Mouse (Mus musculus): ENCODE measurements around the gene Cstf3. TPM values are rescaled to one million over a fixed set of nuclear protein-coding genes. Genes with fewer than 3 reads are reported as not detected.

The Cstf3 gene
- polyA plus RNA-seq, 1 experiment from 2014 or later: 91.1 TPM

DNA sequence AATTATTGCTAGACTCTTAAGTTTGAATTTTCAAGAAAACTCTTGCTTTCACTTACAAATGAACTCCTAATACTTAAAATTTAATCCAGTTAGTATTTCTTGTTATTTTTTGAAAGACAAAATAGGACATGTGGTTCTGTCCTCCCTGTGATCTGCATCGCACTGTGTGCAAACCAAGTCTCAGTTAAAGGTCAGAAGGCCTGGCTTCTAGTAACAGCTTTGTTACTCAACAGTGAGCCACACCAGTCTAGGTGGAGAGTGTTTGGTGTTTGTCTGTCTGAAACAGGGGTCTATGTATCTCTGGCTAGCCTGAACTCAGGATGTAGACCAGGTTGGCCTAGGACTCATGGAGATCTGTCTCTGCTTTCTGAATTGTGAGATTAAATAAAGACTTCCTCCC lies 68.3 kb downstream of the Cstf3 start:
- no peak for ATAC-seq (ENCODE audit: insufficient read depth, low FRiP score, low TSS enrichment)
- Histone ChIP-seq H3K27me3 (ENCODE audit: control insufficient read depth, insufficient read depth, low read length) (no peaks in the 10 kb centered on the region), H3K4me2 (ENCODE audit: low read depth) (no peak overlapping the region), H3K36me3 (ENCODE audit: control insufficient read depth, insufficient read depth, low read length) (no peaks in the 10 kb centered on the region; the same call in 1 of the 2 replicates), H3K9ac (ENCODE audit: low read length) (no peak overlapping the region), H3K4me3 (ENCODE audit: low read depth, low read length) (no peak overlapping the region), H3K4me1 (ENCODE audit: control insufficient read depth, insufficient read depth, low read length) (no peaks in the 10 kb centered on the region), H3K9me3 (ENCODE audit: control insufficient read depth, low read length) (no peaks in the 10 kb centered on the region), H3K27ac (ENCODE audit: low read depth, low read length) (no peak overlapping the region)
- no peak for DNase-seq (ENCODE audit: low spot score)
- WGBS: 96% methylated on average over 1 of the region's 1 CpGs

DNA sequence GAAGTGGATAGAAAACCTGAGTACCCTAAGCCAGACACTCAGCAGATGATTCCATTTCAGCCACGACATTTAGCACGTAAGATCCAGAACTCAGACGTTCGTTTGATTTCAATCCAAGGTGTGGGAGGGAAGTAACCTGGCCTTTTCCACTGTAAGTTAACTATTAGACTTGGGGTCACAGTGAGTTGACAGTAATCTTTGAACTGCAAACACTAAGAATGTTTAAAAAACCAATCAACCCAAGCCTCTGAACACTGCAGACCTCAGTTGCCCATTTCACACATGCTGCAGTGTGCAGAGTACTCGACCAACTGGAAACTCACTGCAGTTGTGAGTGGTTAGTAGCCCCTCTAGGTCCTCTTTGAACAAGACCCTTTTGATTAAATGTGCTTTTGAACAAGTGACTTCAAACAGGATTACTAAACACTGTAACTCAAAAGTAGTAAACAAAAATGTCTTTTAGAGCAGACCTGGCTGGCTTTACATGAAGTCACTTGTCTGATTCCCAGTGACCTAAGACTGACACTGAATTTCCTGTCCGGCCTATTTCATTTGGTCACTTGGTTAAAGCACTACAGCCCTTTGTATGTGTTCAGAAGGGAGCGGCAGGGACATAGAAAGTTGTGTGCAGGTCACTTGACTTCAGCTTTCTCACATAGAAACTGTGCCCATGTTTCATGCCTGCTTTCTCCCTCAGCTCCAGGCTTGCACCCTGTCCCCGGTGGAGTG lies 73.2 kb downstream of the Cstf3 start:
- 92% methylated on average over 8 of the region's 8 CpGs for WGBS
- H3K4me3 ChIP-seq (ENCODE audit: low read depth, low read length): no peak overlapping the region
- DNase-seq (ENCODE audit: low spot score) (no peak), ATAC-seq (ENCODE audit: insufficient read depth, low FRiP score, low TSS enrichment) (no peak)
- H3K27ac ChIP-seq (ENCODE audit: low read depth, low read length): no peak overlapping the region
- no peaks in the 10 kb centered on the region for H3K9me3 ChIP-seq (ENCODE audit: control insufficient read depth, low read length)
- no peaks in the 10 kb centered on the region for H3K4me1 ChIP-seq (ENCODE audit: control insufficient read depth, insufficient read depth, low read length)
- peaks cover 12% of the 10 kb centered on the region for H3K36me3 ChIP-seq (ENCODE audit: control insufficient read depth, insufficient read depth, low read length)
- H3K9ac ChIP-seq (ENCODE audit: low read length): no peak overlapping the region
- no peak overlapping the region for H3K4me2 ChIP-seq (ENCODE audit: low read depth)
- H3K27me3 ChIP-seq (ENCODE audit: control insufficient read depth, insufficient read depth, low read length): no peaks in the 10 kb centered on the region

DNA sequence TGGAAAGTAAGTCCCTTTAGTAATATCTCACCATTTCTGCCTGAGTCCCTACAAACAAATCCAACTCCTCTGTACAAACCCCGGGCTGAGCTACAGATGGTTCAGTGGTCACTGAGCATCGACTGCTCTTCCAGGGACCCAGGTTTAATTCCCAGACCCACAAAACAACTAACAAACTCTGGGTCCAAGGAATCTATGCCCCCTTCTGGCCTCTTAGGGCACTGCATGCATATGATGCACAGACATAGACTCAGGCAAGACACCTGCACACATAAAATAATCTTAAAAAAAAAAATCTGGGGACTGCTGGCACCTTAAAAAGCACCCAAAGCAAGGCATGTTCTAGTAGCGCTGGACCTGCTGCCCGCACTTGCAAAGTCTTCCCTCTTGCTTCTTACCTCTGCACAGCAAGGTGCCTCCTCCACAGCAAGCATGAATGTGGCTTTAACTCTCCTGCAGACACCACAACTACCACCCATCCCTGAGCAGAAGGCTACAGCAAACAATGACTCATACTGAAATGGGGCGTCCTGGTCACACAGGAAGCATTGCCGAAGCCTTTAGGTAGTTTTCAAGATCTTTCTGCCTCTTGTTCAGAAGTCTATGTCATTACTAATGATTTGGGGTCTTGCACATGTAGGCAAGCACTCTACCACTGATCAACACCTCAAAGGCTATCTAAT lies 78.9 kb downstream of the Cstf3 start:
- Histone ChIP-seq H3K27ac (ENCODE audit: low read depth, low read length) (no peak overlapping the region), H3K4me2 (ENCODE audit: low read depth) (no peak overlapping the region), H3K4me1 (ENCODE audit: control insufficient read depth, insufficient read depth, low read length) (0 out of 2 replicates have a peak, but pooled peaks cover 2% of the 10 kb centered on the region), H3K4me3 (ENCODE audit: low read depth, low read length) (no peak overlapping the region), H3K9ac (ENCODE audit: low read length) (no peak overlapping the region), H3K36me3 (ENCODE audit: control insufficient read depth, insufficient read depth, low read length) (peaks cover 6% of the 10 kb centered on the region), H3K9me3 (ENCODE audit: control insufficient read depth, low read length) (no peaks in the 10 kb centered on the region), H3K27me3 (ENCODE audit: control insufficient read depth, insufficient read depth, low read length) (no peaks in the 10 kb centered on the region)
- WGBS: 86% methylated on average over 6 of the region's 6 CpGs
- ATAC-seq (ENCODE audit: insufficient read depth, low FRiP score, low TSS enrichment): no peak
- no peak for DNase-seq (ENCODE audit: low spot score)

DNA sequence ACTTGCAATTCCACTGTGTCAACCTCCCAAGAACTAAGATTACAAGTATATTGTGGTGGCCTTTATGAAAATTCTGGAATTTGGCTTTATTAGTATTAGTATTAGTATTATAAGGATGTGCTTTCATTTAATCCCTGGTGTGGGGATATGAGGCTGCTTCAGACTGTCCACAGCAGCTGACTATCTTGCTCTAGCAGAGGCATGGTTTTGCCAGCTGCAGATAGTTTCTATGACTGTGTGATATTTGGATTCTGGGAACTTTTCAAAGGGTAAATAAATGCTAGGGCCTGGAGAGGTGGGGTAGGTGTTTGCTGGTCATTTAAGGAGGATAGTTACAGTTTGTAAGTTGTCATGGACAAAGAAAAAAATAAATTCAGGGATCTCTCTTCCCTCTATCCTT lies 81.4 kb downstream of the Cstf3 start:
- no peaks in the 10 kb centered on the region for H3K9me3 ChIP-seq (ENCODE audit: control insufficient read depth, low read length)
- H3K4me2 ChIP-seq (ENCODE audit: low read depth): no peak overlapping the region
- no peaks in the 10 kb centered on the region for H3K27me3 ChIP-seq (ENCODE audit: control insufficient read depth, insufficient read depth, low read length)
- no peak overlapping the region for H3K9ac ChIP-seq (ENCODE audit: low read length)
- no peaks in the 10 kb centered on the region for H3K36me3 ChIP-seq (ENCODE audit: control insufficient read depth, insufficient read depth, low read length)
- ATAC-seq (ENCODE audit: insufficient read depth, low FRiP score, low TSS enrichment): no peak
- DNase-seq (ENCODE audit: low spot score): no peak
- H3K27ac ChIP-seq (ENCODE audit: low read depth, low read length): no peak overlapping the region
- 0 out of 2 replicates have a peak, but pooled peaks cover 2% of the 10 kb centered on the region for H3K4me1 ChIP-seq (ENCODE audit: control insufficient read depth, insufficient read depth, low read length)
- no peak overlapping the region for H3K4me3 ChIP-seq (ENCODE audit: low read depth, low read length)

DNA sequence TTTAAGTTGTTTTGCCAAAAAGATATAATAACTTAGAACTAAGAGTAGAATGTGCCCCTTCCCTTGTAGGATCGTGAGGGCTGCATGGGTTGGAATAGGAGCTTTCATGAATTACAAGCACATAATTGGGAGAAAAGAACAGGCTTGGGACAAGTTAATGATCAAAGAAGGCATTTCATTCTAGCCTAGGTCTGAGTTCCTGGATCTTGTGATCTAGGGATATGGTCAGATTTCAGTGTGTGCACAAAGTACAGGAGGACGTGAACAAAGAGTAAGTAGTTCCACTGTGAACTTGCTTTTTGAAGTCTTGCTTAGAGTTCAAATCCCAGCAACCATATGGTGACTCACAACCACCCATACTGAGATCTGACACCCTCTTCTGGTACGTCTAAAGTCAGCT lies 87.0 kb downstream of the Cstf3 start:
- no peak overlapping the region for H3K4me3 ChIP-seq (ENCODE audit: low read depth, low read length)
- H3K9me3 ChIP-seq (ENCODE audit: control insufficient read depth, low read length): no peaks in the 10 kb centered on the region
- H3K27ac ChIP-seq (ENCODE audit: low read depth, low read length): no peak overlapping the region
- 83% methylated on average over 3 of the region's 3 CpGs for WGBS
- H3K4me2 ChIP-seq (ENCODE audit: low read depth): no peak overlapping the region
- DNase-seq (ENCODE audit: low spot score) (no peak), ATAC-seq (ENCODE audit: insufficient read depth, low FRiP score, low TSS enrichment) (no peak)
- H3K9ac ChIP-seq (ENCODE audit: low read length): no peak overlapping the region
- H3K36me3 ChIP-seq (ENCODE audit: control insufficient read depth, insufficient read depth, low read length): no peaks in the 10 kb centered on the region
- H3K27me3 ChIP-seq (ENCODE audit: control insufficient read depth, insufficient read depth, low read length): no peaks in the 10 kb centered on the region
- 0 out of 2 replicates have a peak, but pooled peaks cover 2% of the 10 kb centered on the region for H3K4me1 ChIP-seq (ENCODE audit: control insufficient read depth, insufficient read depth, low read length)

DNA sequence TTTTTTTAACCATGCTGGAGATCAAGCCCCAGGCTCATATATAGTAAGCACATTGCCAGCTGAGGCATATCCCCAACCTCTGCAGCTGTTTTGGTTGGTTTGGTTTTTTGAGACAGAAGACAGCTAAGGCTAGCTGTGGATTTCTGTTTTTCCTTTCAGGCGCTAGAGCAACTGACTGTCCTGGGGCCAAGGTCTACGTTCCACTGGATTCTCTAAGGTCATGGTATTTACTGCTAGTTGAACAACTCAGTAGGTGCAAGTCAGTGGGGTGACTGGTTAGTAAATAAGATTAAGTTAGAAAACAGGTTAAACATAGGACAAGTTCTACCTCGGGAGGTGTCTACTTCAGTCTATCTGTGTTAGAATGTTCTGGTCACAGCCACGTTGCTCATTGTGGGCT lies 94.4 kb downstream of the Cstf3 start:
- ATAC-seq (ENCODE audit: insufficient read depth, low FRiP score, low TSS enrichment): no peak
- no peak overlapping the region for H3K9ac ChIP-seq (ENCODE audit: low read length)
- H3K4me1 ChIP-seq (ENCODE audit: control insufficient read depth, insufficient read depth, low read length): no peaks in the 10 kb centered on the region
- no peak overlapping the region for H3K4me3 ChIP-seq (ENCODE audit: low read depth, low read length)
- no peaks in the 10 kb centered on the region for H3K27me3 ChIP-seq (ENCODE audit: control insufficient read depth, insufficient read depth, low read length)
- no peak for DNase-seq (ENCODE audit: low spot score)
- no peaks in the 10 kb centered on the region for H3K9me3 ChIP-seq (ENCODE audit: control insufficient read depth, low read length)
- WGBS: 88% methylated on average over 4 of the region's 4 CpGs
- no peaks in the 10 kb centered on the region for H3K36me3 ChIP-seq (ENCODE audit: control insufficient read depth, insufficient read depth, low read length)
- H3K4me2 ChIP-seq (ENCODE audit: low read depth): no peak overlapping the region
- H3K27ac ChIP-seq (ENCODE audit: low read depth, low read length): no peak overlapping the region

DNA sequence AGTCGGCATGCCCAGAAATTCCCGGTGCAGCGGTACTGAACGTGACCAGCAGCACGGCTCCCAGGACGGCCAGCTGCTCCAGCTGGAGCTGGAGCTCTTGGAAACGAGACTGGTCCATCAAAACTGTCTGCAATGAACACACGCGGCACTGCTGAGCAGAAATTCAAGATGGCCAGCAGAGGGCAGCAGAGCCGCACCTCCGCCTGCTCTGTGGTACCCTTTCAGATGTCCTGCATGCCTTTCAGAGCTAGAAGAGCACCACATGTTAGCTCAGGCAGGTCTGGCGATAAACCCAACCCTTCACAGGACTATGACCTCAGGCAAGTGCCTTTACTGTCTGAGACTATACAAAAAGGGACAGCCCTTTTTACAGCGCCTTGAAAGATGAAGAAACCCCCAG lies 95.1 kb downstream of the Cstf3 start:
- H3K27ac ChIP-seq (ENCODE audit: low read depth, low read length): no peak overlapping the region
- 9% methylated on average over 13 of the region's 13 CpGs for WGBS
- no peaks in the 10 kb centered on the region for H3K9me3 ChIP-seq (ENCODE audit: control insufficient read depth, low read length)
- ATAC-seq (ENCODE audit: insufficient read depth, low FRiP score, low TSS enrichment) (peak; percentile 84), DNase-seq (ENCODE audit: low spot score) (peak; percentile 88)
- no peak overlapping the region for H3K4me2 ChIP-seq (ENCODE audit: low read depth)
- no peak overlapping the region for H3K9ac ChIP-seq (ENCODE audit: low read length)
- H3K4me3 ChIP-seq (ENCODE audit: low read depth, low read length): no peak overlapping the region
- H3K4me1 ChIP-seq (ENCODE audit: control insufficient read depth, insufficient read depth, low read length): no peaks in the 10 kb centered on the region
- H3K27me3 ChIP-seq (ENCODE audit: control insufficient read depth, insufficient read depth, low read length): no peaks in the 10 kb centered on the region
- no peaks in the 10 kb centered on the region for H3K36me3 ChIP-seq (ENCODE audit: control insufficient read depth, insufficient read depth, low read length)

DNA sequence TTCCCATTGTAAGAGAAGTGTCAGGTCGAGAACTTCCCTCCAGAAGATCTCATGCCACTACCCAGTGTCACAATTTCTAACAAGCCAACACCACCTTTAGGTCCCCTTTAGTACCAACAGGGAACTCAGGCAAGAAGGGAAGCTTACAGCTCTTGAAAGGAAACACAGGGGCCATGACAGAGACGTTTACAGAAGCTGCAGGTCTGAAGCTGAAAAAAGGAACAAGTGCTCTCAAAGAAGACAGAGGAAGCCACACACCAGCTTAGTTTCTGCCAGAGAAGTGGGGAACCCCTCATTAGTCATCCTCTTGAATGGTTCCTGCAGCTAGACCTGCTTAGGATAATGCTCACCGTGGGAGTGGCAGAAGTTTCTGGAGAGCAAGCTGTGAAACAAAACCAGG lies 96.9 kb downstream of the Cstf3 start:
- no peak overlapping the region for H3K4me3 ChIP-seq (ENCODE audit: low read depth, low read length)
- no peaks in the 10 kb centered on the region for H3K36me3 ChIP-seq (ENCODE audit: control insufficient read depth, insufficient read depth, low read length)
- ATAC-seq (ENCODE audit: insufficient read depth, low FRiP score, low TSS enrichment) (no peak), DNase-seq (ENCODE audit: low spot score) (no peak)
- H3K4me1 ChIP-seq (ENCODE audit: control insufficient read depth, insufficient read depth, low read length): no peaks in the 10 kb centered on the region
- H3K9me3 ChIP-seq (ENCODE audit: control insufficient read depth, low read length): no peaks in the 10 kb centered on the region
- 79% methylated on average over 3 of the region's 3 CpGs for WGBS
- no peak overlapping the region for H3K27ac ChIP-seq (ENCODE audit: low read depth, low read length)
- H3K27me3 ChIP-seq (ENCODE audit: control insufficient read depth, insufficient read depth, low read length): no peaks in the 10 kb centered on the region
- no peak overlapping the region for H3K4me2 ChIP-seq (ENCODE audit: low read depth)
- no peak overlapping the region for H3K9ac ChIP-seq (ENCODE audit: low read length)

DNA sequence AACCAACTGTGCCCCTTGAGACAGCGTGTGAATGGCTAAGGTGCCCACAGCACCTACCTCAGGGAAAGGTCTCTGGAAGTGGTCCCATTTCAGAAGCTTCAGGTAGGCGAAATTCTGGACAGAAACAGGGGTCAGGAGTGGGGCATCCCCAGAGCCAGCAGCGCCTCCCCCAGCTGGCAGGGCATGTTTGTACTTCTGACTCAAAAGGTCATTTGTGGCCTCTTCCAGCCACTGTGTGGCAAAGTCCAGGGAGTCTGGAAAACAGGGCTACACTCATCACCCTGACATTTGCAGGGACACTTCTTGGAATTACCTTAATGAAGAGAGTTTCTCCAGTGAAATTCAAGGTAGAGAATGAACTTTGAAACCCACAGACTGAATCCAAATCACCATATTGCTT lies 98.0 kb downstream of the Cstf3 start:
- H3K9ac ChIP-seq (ENCODE audit: low read length): no peak overlapping the region
- ATAC-seq (ENCODE audit: insufficient read depth, low FRiP score, low TSS enrichment): no peak
- no peak overlapping the region for H3K4me2 ChIP-seq (ENCODE audit: low read depth)
- no peak for DNase-seq (ENCODE audit: low spot score)
- no peaks in the 10 kb centered on the region for H3K27me3 ChIP-seq (ENCODE audit: control insufficient read depth, insufficient read depth, low read length)
- no peaks in the 10 kb centered on the region for H3K36me3 ChIP-seq (ENCODE audit: control insufficient read depth, insufficient read depth, low read length)
- no peaks in the 10 kb centered on the region for H3K4me1 ChIP-seq (ENCODE audit: control insufficient read depth, insufficient read depth, low read length)
- H3K4me3 ChIP-seq (ENCODE audit: low read depth, low read length): no peak overlapping the region
- WGBS: 82% methylated on average over 3 of the region's 3 CpGs
- H3K9me3 ChIP-seq (ENCODE audit: control insufficient read depth, low read length): no peaks in the 10 kb centered on the region
- H3K27ac ChIP-seq (ENCODE audit: low read depth, low read length): no peak overlapping the region
